Mouse (Mus musculus): Measurements from ENCODE around the gene Asap3.

DNA sequence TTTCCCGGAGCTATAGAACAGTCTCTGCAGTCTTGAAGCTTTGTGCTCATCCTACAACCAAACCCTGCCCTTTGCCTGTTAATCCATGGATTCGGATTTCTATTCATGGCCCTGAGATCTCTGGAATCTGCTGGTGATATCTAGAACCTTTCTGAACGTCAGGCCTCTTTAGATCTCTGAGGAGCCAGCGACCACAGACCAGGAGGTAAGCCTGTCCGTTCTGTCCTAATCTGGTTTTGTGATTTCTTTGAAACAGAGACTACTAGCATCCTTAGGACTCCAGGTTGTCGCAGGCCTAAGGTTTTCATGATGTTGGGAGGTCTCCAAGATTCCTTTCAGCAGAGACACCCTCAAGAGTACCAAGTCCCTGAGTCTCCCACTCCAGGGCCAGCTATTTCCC, 78.7 kb downstream of the Asap3 start:
- TF ChIP-seq CTCF (IDR thresholded peaks at IDR 0.05; ENCODE audit: borderline replicate concordance, insufficient read depth, low read depth, low read length) = no peak
- no peak for TF ChIP-seq POLR2A (IDR thresholded peaks at IDR 0.05; ENCODE audit: borderline replicate concordance, insufficient read depth, low read length)
